Comparison of ENCODE assay signal across 8 mouse cellular contexts in genomic region chr17:80577639-80578038, GRCm38 (mm10). TPM values are rescaled to one million over a fixed set of nuclear protein-coding genes. Genes with fewer than 3 reads are reported as not detected.
DNase-seq lines count a peak whose midpoint lies in the region; ATAC-seq and TF ChIP-seq lines count a peak whose summit lies in the region.

Gene Cdkl4 (minus strand): TSS chr17:80577813.

- peak within 1 kb of the TSS; percentile 22 for H3K9ac ChIP-seq in lung, embryonic 15.5 days
- peak within 1 kb of the TSS; percentile 29; the same call in 1 of the 2 replicates for H3K9ac ChIP-seq in stomach, embryonic 14.5 days (replicated peaks; ENCODE audit: low read depth, low read length)

- H3K27me3 ChIP-seq in cerebellum, adult 2 months (ENCODE audit: control insufficient read depth, insufficient read depth, low read length): no peaks in the 10 kb centered on the region
- H3K27me3 ChIP-seq in lung, embryonic 15.5 days: no peaks in the 10 kb centered on the region
- no peaks in the 10 kb centered on the region for H3K27me3 ChIP-seq in stomach, embryonic 14.5 days (ENCODE audit: control insufficient read depth, insufficient read depth, low read length)

- intact Hi-C loops in left cerebral cortex, postnatal 36 days (cut with DNase I): no loop called here

- no peaks in the 10 kb centered on the region for H3K4me1 ChIP-seq in cerebellum, adult 2 months (ENCODE audit: control insufficient read depth, insufficient read depth, low read length)
- peaks cover 9% of the 10 kb centered on the region for H3K4me1 ChIP-seq in lung, embryonic 15.5 days
- 0 out of 2 replicates have a peak, but pooled peaks cover 2% of the 10 kb centered on the region for H3K4me1 ChIP-seq in stomach, embryonic 14.5 days (ENCODE audit: control insufficient read depth, insufficient read depth, low read length)

- no peak for TF ChIP-seq POLR2A in cerebellum, adult 2 months (IDR thresholded peaks at IDR 0.05; ENCODE audit: borderline replicate concordance, insufficient read depth, low read length)

- peaks cover 24% of the 10 kb centered on the region for H3K36me3 ChIP-seq in lung, embryonic 15.5 days
- peaks cover 11% of the 10 kb centered on the region; the same call in 1 of the 2 replicates for H3K36me3 ChIP-seq in stomach, embryonic 14.5 days (ENCODE audit: control insufficient read depth, insufficient read depth, low read length)

- H3K4me2 ChIP-seq in lung, embryonic 15.5 days: peak within 1 kb of the TSS; percentile 88
- peak within 1 kb of the TSS; percentile 80 for H3K4me2 ChIP-seq in stomach, embryonic 14.5 days (replicated peaks; ENCODE audit: low read depth, low read length)

- no peaks in the 10 kb centered on the region for H3K9me3 ChIP-seq in lung, embryonic 15.5 days
- no peaks in the 10 kb centered on the region for H3K9me3 ChIP-seq in stomach, embryonic 14.5 days (ENCODE audit: control insufficient read depth, low read depth, low read length)

- H3K27ac ChIP-seq in cerebellum, adult 2 months (ENCODE audit: insufficient read depth, low read length): no peak within 1 kb of the TSS
- no peak within 1 kb of the TSS for H3K27ac ChIP-seq in lung, embryonic 15.5 days
- no peak within 1 kb of the TSS for H3K27ac ChIP-seq in stomach, embryonic 14.5 days (ENCODE audit: low read length)

- WGBS in cerebellum, adult 2 months: 69% methylated on average over 15 of the region's 15 CpGs
- WGBS in lung, embryonic 15.5 days: 66% methylated on average over 15 of the region's 15 CpGs
- WGBS in stomach, embryonic 14.5 days: 71% methylated on average over 15 of the region's 15 CpGs

- peak within 1 kb of the TSS; percentile 43 for H3K4me3 ChIP-seq in cerebellum, adult 2 months (replicated peaks; ENCODE audit: insufficient read depth, low read depth, low read length)
- H3K4me3 ChIP-seq in lung, embryonic 15.5 days: peak within 1 kb of the TSS; percentile 39
- peak within 1 kb of the TSS; percentile 35 for H3K4me3 ChIP-seq in stomach, embryonic 14.5 days (ENCODE audit: low read depth, low read length)

- DNase-seq in cerebellum, adult 2 months: no peak
- no peak for DNase-seq in lung, postnatal 4 days
- no peak for DNase-seq in left cerebral cortex, postnatal 36 days (ENCODE audit: low spot score in 2 of 2)
- no peak for DNase-seq in urinary bladder, adult 18-20 months (ENCODE audit: low spot score in 2 of 2)
- no peak for DNase-seq in cerebellum, adult 18-20 months

- TF ChIP-seq CTCF in cerebellum, adult 2 months (IDR thresholded peaks at IDR 0.05; ENCODE audit: borderline replicate concordance, insufficient read depth, low read depth, low read length): no peak

- no peak for ATAC-seq in cerebellum, adult (ENCODE audit: insufficient number of reproducible peaks, low FRiP score, low TSS enrichment)
- 0 out of 2 replicates have a peak, but pooled peaks have one; percentile 25 for ATAC-seq in lung, embryonic 15.5 days (ENCODE audit: borderline replicate concordance, extremely low read depth, low FRiP score, low TSS enrichment)
- ATAC-seq in stomach, embryonic 14.5 days (ENCODE audit: insufficient number of reproducible peaks, insufficient read depth, low FRiP score, low read depth): peak; percentile 28; the same call in 1 of the 2 replicates

RNA-seq across cellular contexts. Expression of gene Cdkl4, which starts in this region (rescaled TPM):
- polyA plus RNA-seq in cerebellum, adult 2 months (2012; rRNA removed): 1.3 and 1.5 TPM in 2 replicates
- 0.89 and 0.92 TPM in 2 replicates for polyA plus RNA-seq in lung, embryonic 15.5 days (2015; fragmentation: Nextera tagmentation; extraction: Ambion mirVana)
- total RNA-seq in left cerebral cortex, postnatal 36 days (2021): 10 to 100 TPM; 19.8 to 22.0 TPM
- 0.20 and 0.23 TPM in 2 replicates for polyA plus RNA-seq in stomach, embryonic 14.5 days (2014; fragmentation: Nextera tagmentation; extraction: Ambion mirVana)

Comparison
In these comparisons a context has a peak if more than half of its experiments do, and no peak if none do; other contexts are left out.
1. Peak in ATAC-seq, H3K4me3 ChIP-seq, H3K9ac ChIP-seq and H3K4me2 ChIP-seq in lung, embryonic 15.5 days; RNA of the gene not detected or under 1 TPM.
2. Peak in ATAC-seq, H3K4me3 ChIP-seq, H3K9ac ChIP-seq and H3K4me2 ChIP-seq in stomach, embryonic 14.5 days; RNA of the gene not detected or under 1 TPM.